Mouse (Mus musculus) lung, adult 2 months (tissue): ENCODE measurements at regions not wholly inside any gene's neighbourhood (a gene's known extent, or its start where the extent isn't known, plus 50 kb on each side); places are given as distances from the start of the nearest gene placed in this dataset.

Experiments
- CTCF ChIP-seq: fragments of 200-500 bp; IDR thresholded peaks from 2 replicates; pipeline ENCODE4 v1.5.1; 2011; ENCODE audit warnings: mild to moderate bottlenecking, low read length, control low read depth; ENCODE audit not compliant: insufficient read depth
- POLR2A ChIP-seq: fragments of 200-500 bp; IDR thresholded peaks from 2 replicates; pipeline ENCODE4 v1.6.1; 2011; ENCODE audit warnings: low read depth, mild to moderate bottlenecking, control low read depth, low read length, borderline replicate concordance; ENCODE audit errors: extremely low read depth

- TF ChIP-seq CTCF (no peak), POLR2A (no peak)
Observed at GRCm38 (mm10) chr6:36147267-36147666, 240.6 kb upstream of the Chrm2 start.
